Mouse (Mus musculus): ENCODE measurements around the gene Mdn1. TPM values are rescaled to one million over a fixed set of nuclear protein-coding genes. Genes with fewer than 3 reads are reported as not detected.

Mdn1 gene
- polyA plus RNA-seq, 1 experiment from 2014 or later: 26.1 TPM

DNA sequence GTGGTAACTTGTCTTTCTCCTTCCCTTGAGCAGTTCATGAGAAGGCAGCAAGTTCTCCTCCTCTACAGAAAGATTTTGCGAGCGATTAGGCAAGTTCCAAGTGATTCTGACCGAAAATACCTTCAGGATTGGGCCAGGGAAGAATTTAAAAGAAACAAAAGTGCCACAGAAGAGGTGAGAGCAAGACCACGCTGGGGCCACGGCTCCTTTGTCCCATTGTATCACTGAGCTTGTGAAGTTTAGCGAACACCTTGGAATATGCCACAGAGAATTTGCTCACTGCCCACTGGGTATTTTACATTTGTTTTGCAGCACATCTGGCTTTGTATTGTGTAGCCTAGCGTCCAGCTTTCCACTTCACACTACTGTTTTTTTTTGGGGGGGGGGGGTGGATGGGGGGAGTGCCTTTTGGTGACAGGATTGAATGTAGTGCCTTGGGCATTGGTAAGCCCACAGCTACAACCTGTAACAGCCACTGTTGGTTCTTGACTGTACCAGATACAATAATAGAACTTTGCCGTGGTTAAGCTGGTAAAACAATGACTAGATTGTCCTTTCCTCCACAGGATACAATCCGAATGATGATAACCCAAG, 143.8 kb downstream of the Mdn1 start:
- no peaks in the 10 kb centered on the region for H3K9me3 ChIP-seq (replicated peaks)
- WGBS: 24% methylated on average over 9 of the region's 9 CpGs
- H3K4me3 ChIP-seq: peak overlapping the region; percentile 84
- no peaks in the 10 kb centered on the region for H3K27me3 ChIP-seq (ENCODE audit: low read depth, poor library complexity, severe bottlenecking)
- H3K4me1 ChIP-seq: peaks cover 7% of the 10 kb centered on the region
- no peak for DNase-seq (ENCODE audit: low spot score)
- peak overlapping the region; percentile 99 for H3K27ac ChIP-seq
- peaks cover 14% of the 10 kb centered on the region for H3K36me3 ChIP-seq

DNA sequence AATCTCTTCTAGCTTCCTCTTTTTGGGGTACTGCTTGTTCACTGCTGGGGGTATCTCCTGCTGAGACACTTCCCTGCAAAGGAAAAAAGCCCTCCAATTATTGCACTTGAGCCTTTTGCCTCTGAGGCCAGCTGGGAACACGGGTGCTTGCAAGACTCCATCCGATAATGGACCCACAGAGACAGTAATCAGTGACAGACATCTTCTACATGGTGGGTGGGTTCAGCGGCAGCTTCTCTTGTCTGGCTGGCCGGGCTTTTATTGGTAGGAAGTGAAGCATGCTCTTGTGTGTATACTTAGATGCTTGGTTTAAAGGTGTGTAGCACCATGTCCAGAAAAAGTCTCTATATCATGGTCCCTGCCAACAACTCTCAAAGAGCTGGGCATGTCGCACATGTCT, 160.6 kb downstream of the Mdn1 start:
- DNase-seq (ENCODE audit: low spot score): no peak
- Histone ChIP-seq H3K4me3 (no peak overlapping the region), H3K27ac (no peak overlapping the region), H3K4me1 (no peaks in the 10 kb centered on the region), H3K9me3 (replicated peaks) (no peaks in the 10 kb centered on the region), H3K36me3 (no peaks in the 10 kb centered on the region; the same call in 1 of the 2 replicates), H3K27me3 (ENCODE audit: low read depth, poor library complexity, severe bottlenecking) (no peaks in the 10 kb centered on the region)
- WGBS: 76% methylated on average over 5 of the region's 5 CpGs

DNA sequence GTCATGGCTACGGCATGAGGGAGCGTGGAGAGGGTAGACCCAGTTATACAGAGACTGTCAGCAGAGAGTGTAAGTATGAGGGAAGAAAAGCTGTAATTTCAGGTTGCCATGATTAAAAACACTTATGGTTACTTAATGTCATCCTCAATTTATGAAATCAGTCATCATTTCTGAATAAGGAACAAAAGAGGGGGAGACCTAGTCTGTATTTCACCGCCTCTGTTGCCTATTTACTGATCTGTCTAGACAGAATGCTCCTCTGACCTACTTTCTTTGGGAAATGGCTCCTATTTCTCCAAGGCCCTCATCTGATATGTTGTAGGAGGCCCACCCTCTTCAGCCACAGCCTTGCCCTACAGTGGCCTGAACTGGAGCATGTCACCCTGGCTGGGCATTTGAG, 163.8 kb downstream of the Mdn1 start:
- Histone ChIP-seq H3K4me3 (no peak overlapping the region), H3K27me3 (ENCODE audit: low read depth, poor library complexity, severe bottlenecking) (no peaks in the 10 kb centered on the region), H3K36me3 (no peaks in the 10 kb centered on the region), H3K9me3 (replicated peaks) (no peaks in the 10 kb centered on the region), H3K27ac (no peak overlapping the region), H3K4me1 (no peaks in the 10 kb centered on the region)
- 97% methylated on average over 3 of the region's 3 CpGs for WGBS
- DNase-seq (ENCODE audit: low spot score): no peak

DNA sequence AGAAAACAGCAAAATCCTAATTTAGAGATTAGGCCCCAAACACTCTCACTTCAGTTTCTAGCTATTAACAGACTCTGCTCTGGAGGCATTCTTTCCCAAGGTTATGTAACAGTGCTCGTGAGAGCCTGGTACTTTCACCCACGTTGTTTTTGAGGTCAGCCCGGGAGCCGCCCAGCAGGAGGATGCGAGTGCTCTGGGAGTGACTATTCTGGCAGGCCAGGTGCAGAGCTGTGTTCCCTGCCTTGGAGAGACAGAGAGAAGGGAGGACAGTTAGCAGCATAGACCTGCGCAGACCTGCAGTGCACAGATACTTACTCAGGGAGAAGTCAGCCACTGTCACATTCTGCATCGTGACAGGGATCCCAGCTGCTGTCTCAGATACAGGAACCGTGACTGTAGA, 167.3 kb downstream of the Mdn1 start:
- 65% methylated on average over 8 of the region's 8 CpGs for WGBS
- Histone ChIP-seq H3K4me3 (no peak overlapping the region), H3K27ac (no peak overlapping the region), H3K27me3 (ENCODE audit: low read depth, poor library complexity, severe bottlenecking) (no peaks in the 10 kb centered on the region), H3K36me3 (no peaks in the 10 kb centered on the region), H3K9me3 (replicated peaks) (no peaks in the 10 kb centered on the region), H3K4me1 (peaks cover 26% of the 10 kb centered on the region)
- no peak for DNase-seq (ENCODE audit: low spot score)

Other genes starting within 250 kb of the Mdn1 start
- not detected in 2 replicates for gene Gja10, start 54.4 kb upstream of the Mdn1 start, polyA plus RNA-seq (2016; fragmentation: Nextera tagmentation; extraction: Ambion mirVana)
- gene Casp8ap2, start 41.7 kb upstream of the Mdn1 start, polyA plus RNA-seq (2016; fragmentation: Nextera tagmentation; extraction: Ambion mirVana): 61.5 and 84.6 TPM in 2 replicates
- 85.3 and 94.7 TPM in 2 replicates for gene Lyrm2, start 143.1 kb downstream of the Mdn1 start, polyA plus RNA-seq (2016; fragmentation: Nextera tagmentation; extraction: Ambion mirVana)